Mouse (Mus musculus) testis, adult 2 months (tissue): ENCODE results near the gene Pnkp.

Experiments
- CTCF ChIP-seq: fragments of 200-500 bp; IDR thresholded peaks from 2 replicates; pipeline ENCODE4 v1.5.1; 2012; ENCODE audit warnings: low read depth, mild to moderate bottlenecking, inconsistent platforms, low read length, moderate library complexity; ENCODE audit not compliant: control insufficient read depth, insufficient read depth, insufficient replicate concordance
- POLR2A ChIP-seq: fragments of 200-500 bp; IDR thresholded peaks from 2 replicates; pipeline ENCODE4 v1.6.1; 2012; ENCODE audit warnings: low read depth, mild to moderate bottlenecking, inconsistent platforms, low read length, moderate library complexity; ENCODE audit not compliant: control insufficient read depth

- TF ChIP-seq CTCF (no peak), POLR2A (peak; percentile 44; the same call in 1 of the 2 replicates)
Observed at GRCm38 (mm10) chr7:44868465-44868864, 11.5 kb downstream of the Pnkp start.
